Mouse (Mus musculus) C2C12 (cell line): ENCODE data around the gene Ccdc171. TPM values are rescaled to one million over a fixed set of nuclear protein-coding genes. Genes with fewer than 3 reads are reported as not detected.

Source experiments
- H3K27me3 ChIP-seq: one replicate; pipeline ENCODE4 v1.6.1; 2011; ENCODE audit not compliant: control insufficient read depth, insufficient read depth, insufficient read length
- H3K36me3 ChIP-seq: one replicate; pipeline ENCODE4 v1.6.1; 2011; ENCODE audit not compliant: control insufficient read depth, insufficient read depth
- H3K4me3 ChIP-seq: one replicate; pipeline ENCODE4 v1.5.1; 2011; ENCODE audit warnings: mild to moderate bottlenecking, control low read depth; ENCODE audit not compliant: poor library complexity, insufficient read depth, severe bottlenecking
- H3K79me2 ChIP-seq: one replicate; pipeline ENCODE4 v1.6.1; 2011; ENCODE audit not compliant: control insufficient read depth, insufficient read depth
- H3K79me3 ChIP-seq: one replicate; pipeline ENCODE4 v1.6.1; 2011; ENCODE audit warnings: low read depth, control low read depth
- H3ac ChIP-seq: one replicate; pipeline ENCODE3; 2011; ENCODE audit warnings: low read depth; ENCODE audit not compliant: control insufficient read depth, insufficient read length
- CEBPB ChIP-seq: IDR thresholded peaks from one replicate; pipeline ENCODE4 v1.6.1; 2011; ENCODE audit warnings: low read depth, mild to moderate bottlenecking, control low read depth, moderate library complexity
- CTCF ChIP-seq: IDR thresholded peaks from one replicate; pipeline ENCODE4 v1.5.1; 2011; ENCODE audit not compliant: control insufficient read depth, insufficient read depth, insufficient read length
- FOSL1 ChIP-seq: IDR thresholded peaks from one replicate; pipeline ENCODE4 v1.8.0; 2011; ENCODE audit warnings: mild to moderate bottlenecking, low read length; ENCODE audit not compliant: poor library complexity, insufficient read depth, severe bottlenecking
- MAX ChIP-seq: IDR thresholded peaks from one replicate; pipeline ENCODE4 v1.6.1; 2011; ENCODE audit warnings: mild to moderate bottlenecking, control low read depth
- MYOD1 ChIP-seq: IDR thresholded peaks from one replicate; pipeline ENCODE4 v1.6.1; 2011; ENCODE audit warnings: low read depth; ENCODE audit not compliant: control insufficient read depth, insufficient read length
- MYOG ChIP-seq: IDR thresholded peaks from one replicate; pipeline ENCODE4 v1.6.1; 2011; ENCODE audit not compliant: control insufficient read depth, insufficient read length; ENCODE audit errors: extremely low read depth
- USF1 ChIP-seq: IDR thresholded peaks from one replicate; pipeline ENCODE4 v1.6.1; 2011; ENCODE audit warnings: low read depth, mild to moderate bottlenecking, control low read depth, moderate library complexity
- polyA plus RNA-seq: library from polyadenylated mRNA; unstranded; fragments of >200 nt; fragmentation: generic; extraction: Trizol; gene quantifications from one replicate; pipeline ENCODE4 v1.2.1, GENCODE M21; 2012; ENCODE audit warnings: missing spikeins

Gene Ccdc171
- polyA plus RNA-seq, 1 experiment, result 0.37 TPM

GRCm38 (mm10) chr4:83839077-83839476 is 313.7 kb downstream of the Ccdc171 start:
- TF ChIP-seq MYOD1, result no peak
- no peak for TF ChIP-seq CEBPB
- TF ChIP-seq MYOG, result no peak
- TF ChIP-seq CTCF, result no peak
- no peak for TF ChIP-seq FOSL1
- no peak for TF ChIP-seq USF1
- no peak for TF ChIP-seq MAX
- H3K79me3 ChIP-seq, result no peaks in the 10 kb centered on the region
- no peaks in the 10 kb centered on the region for H3K79me2 ChIP-seq
- no peaks in the 10 kb centered on the region for H3K36me3 ChIP-seq
- H3ac ChIP-seq, result no peak overlapping the region
- no peak overlapping the region for H3K4me3 ChIP-seq
- no peaks in the 10 kb centered on the region for H3K27me3 ChIP-seq

- Histone ChIP-seq H3ac (no peak overlapping the region), H3K79me3 (no peaks in the 10 kb centered on the region), H3K79me2 (no peaks in the 10 kb centered on the region), H3K27me3 (no peaks in the 10 kb centered on the region), H3K4me3 (no peak overlapping the region), H3K36me3 (no peaks in the 10 kb centered on the region)
- TF ChIP-seq CEBPB, result no peak
- no peak for TF ChIP-seq FOSL1
- TF ChIP-seq MYOD1, result no peak
- TF ChIP-seq CTCF, result no peak
- TF ChIP-seq MYOG, result no peak
- TF ChIP-seq MAX, result no peak
- TF ChIP-seq USF1, result no peak
Measured at GRCm38 (mm10) chr4:83846304-83846703, 321.0 kb downstream of the Ccdc171 start.

DNA sequence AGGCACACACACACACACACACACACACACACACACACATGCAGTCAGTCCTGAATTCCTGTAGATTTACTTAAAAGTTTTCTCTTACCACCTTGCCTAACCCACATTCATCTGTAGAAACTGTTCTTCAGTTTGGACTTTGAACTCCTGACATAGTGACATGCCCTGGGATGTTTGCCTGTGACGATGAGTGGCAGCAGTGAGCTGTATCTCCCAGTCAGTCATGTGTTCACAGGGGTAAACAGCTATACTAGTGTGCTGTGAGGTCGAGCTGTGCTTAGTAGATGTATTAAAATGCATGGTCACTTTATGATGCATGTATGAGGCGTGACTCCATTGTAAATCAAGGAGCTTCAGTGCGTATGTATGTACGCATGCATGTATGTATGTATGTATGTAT is 328.5 kb downstream of the Ccdc171 start:
- Histone ChIP-seq H3ac (no peak overlapping the region), H3K27me3 (no peaks in the 10 kb centered on the region), H3K79me2 (no peaks in the 10 kb centered on the region), H3K79me3 (no peaks in the 10 kb centered on the region), H3K4me3 (no peak overlapping the region), H3K36me3 (no peaks in the 10 kb centered on the region)
- no peak for TF ChIP-seq CEBPB
- no peak for TF ChIP-seq MYOD1
- no peak for TF ChIP-seq USF1
- TF ChIP-seq MAX, result no peak

DNA sequence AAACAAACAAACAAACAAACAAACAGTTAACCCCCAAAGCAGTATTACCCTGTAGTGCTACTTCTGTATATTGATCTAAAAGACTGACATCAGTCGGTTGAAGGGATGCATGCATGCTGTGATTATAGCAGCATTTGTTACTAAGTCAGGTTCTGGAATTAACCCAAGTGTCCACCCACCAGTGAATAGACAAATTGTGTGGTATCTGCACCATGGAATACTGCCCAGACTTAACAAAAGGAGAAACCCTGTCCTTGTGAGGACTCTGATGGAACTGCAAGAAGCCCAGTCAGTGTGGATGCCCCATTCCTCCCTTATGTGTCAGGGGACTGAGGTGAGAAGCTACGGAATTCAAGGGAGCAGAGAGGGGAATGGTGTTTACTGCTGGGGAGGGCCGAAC is 336.4 kb downstream of the Ccdc171 start:
- Histone ChIP-seq H3K4me3 (no peak overlapping the region), H3K79me3 (no peaks in the 10 kb centered on the region), H3K79me2 (no peaks in the 10 kb centered on the region), H3K27me3 (no peaks in the 10 kb centered on the region), H3K36me3 (no peaks in the 10 kb centered on the region), H3ac (no peak overlapping the region)
- TF ChIP-seq MYOD1 (no peak), CEBPB (no peak), MYOG (no peak), MAX (no peak), USF1 (no peak), FOSL1 (no peak), CTCF (no peak)

GRCm38 (mm10) chr4:83862295-83862694 is 336.9 kb downstream of the Ccdc171 start:
- H3K79me2 ChIP-seq, result no peaks in the 10 kb centered on the region
- H3K4me3 ChIP-seq, result no peak overlapping the region
- no peaks in the 10 kb centered on the region for H3K79me3 ChIP-seq
- TF ChIP-seq MYOD1 (no peak), MAX (no peak)
- H3K36me3 ChIP-seq, result no peaks in the 10 kb centered on the region
- H3ac ChIP-seq, result no peak overlapping the region
- no peaks in the 10 kb centered on the region for H3K27me3 ChIP-seq

DNA sequence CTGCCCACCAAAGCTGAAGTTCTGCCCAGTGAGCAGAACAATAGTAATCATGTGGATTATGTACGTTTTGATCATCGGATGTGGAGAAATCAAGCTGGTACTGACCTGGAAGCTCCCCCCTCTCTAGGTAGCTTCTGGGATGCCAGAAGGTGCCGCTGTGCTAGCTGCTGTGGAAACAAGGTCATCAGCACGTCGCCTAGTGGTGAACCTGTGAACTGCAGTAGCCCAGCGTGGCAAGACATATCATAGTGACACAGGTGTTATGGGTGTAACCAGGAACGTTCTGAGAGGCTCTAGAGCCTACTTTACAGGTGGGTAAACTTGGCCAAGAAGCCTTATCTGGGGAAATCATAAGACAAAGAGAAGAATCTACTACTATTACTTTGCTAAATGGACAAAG is 351.3 kb downstream of the Ccdc171 start:
- H3K4me3 ChIP-seq, result no peak overlapping the region
- H3K79me2 ChIP-seq, result no peaks in the 10 kb centered on the region
- no peak overlapping the region for H3ac ChIP-seq
- TF ChIP-seq MYOD1 (no peak), MAX (no peak)
- H3K79me3 ChIP-seq, result no peaks in the 10 kb centered on the region
- H3K36me3 ChIP-seq, result no peaks in the 10 kb centered on the region
- H3K27me3 ChIP-seq, result no peaks in the 10 kb centered on the region

DNA sequence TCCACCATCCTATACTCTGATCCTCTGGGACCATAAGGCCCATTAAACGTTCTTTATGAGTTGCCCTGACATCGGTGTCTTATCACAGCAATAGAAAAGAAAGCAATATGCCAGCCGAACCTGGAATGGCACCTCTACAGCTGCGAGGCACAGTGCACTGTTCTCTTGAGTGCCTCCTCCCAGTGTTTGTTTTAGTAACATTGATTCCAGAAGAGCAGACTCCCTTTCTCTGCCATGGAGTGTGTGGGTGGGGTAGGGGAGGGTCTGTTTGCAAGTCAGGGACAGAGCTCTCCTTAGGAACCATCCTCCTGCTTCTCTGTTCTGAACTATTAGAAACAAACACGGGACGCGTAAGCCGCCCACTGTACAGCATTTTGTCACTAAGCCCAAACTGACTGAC is 352.9 kb downstream of the Ccdc171 start:
- Histone ChIP-seq H3K27me3 (no peaks in the 10 kb centered on the region), H3K36me3 (no peaks in the 10 kb centered on the region), H3ac (no peak overlapping the region), H3K79me3 (no peaks in the 10 kb centered on the region), H3K79me2 (no peaks in the 10 kb centered on the region), H3K4me3 (no peak overlapping the region)
- TF ChIP-seq CTCF (no peak), MAX (no peak), MYOG (no peak), CEBPB (no peak)
